Mouse (Mus musculus) hindlimb bud, embryonic 11.5 days (tissue): ENCODE results near the gene Hnrnpa3.
"Not testable (repeated sequence)": the region's sequence is repeated elsewhere in the genome, so short reads cannot be mapped to it uniquely, and the experiment has no call there.

Experiments
- DNase-seq: peaks from one replicate; pipeline ENCODE4 v3.0.0-alpha.2; 2012; ENCODE audit warnings: low read depth, low spot score; ENCODE audit errors: extremely low spot score

Gene Hnrnpa3

DNA sequence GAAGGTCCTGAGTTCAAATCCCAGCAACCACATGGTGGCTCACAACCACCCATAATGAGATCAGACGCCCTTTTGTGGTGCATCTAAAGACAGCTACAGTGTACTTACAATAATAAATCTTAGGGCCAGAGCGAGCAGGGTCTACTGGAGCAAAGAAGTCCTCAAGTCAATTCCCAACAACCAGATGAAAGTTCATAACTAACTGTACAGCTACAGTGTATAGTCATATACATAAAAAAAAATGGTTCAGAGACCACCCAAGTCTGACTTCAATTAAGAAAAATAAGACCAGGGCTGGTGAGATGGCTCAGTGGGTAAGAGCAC is 12.2 kb downstream of the Hnrnpa3 start:
- no peak for DNase-seq

DNA sequence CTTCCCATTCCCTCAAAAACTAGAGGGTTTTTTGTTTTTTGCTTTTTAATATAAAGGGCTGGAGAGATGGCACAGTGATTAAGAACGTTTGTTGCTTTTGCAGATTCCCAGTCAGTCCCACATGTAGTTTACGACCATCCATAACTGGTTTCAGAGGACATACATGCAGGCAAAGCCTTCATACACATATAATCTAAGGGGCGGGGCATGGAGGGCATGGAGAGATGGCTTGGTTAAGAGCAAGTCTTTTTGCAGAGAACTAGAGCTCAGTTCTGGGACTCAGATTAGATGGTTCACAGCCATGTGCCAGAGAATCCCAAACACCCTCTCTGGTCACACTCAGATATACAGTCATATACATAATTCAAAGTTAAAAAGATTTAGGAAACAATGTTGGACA is 13.5 kb downstream of the Hnrnpa3 start:
- no peak for DNase-seq

DNA sequence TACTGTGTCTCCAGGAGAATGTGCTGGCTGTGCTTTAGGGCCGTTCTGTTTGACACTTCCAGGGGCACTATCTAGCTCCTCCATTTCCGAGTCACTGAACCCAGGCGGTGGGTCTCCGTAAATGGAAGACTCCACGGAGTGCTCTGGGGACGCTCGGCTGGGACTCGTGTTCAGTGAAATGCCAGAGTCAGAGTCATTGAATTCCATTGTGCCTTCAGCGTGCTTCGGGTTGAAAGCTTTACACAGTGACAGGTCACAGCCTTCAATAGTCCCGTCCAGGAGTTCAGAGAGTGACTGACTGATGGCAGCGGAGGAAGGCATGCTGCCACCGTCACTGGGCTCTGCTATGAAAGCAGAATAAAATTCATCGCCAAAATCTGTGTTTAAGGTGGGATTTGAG is 17.5 kb downstream of the Hnrnpa3 start:
- DNase-seq: no peak

DNA sequence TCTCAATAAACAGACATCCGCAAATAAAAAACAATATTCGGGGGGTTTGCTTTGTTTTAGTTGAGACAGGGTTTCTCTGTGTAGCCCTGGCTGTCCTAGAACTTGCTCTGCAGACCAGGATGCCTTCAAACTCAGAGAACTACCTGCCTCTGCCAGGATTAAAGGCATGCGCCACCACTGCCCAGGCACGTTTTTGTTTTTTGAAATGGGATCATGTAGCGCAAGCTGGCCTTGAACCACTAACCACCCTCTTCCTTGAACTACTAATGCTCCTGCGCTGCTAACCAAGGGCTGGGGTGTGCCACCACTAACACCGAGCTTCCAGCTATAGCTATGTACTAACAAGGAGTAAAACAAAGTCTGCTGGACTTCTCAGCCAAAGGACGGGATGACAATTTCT is 20.9 kb downstream of the Hnrnpa3 start:
- DNase-seq: no peak

GRCm38 (mm10) chr2:75681439-75681838 is 22.4 kb downstream of the Hnrnpa3 start:
- no peak for DNase-seq

DNA sequence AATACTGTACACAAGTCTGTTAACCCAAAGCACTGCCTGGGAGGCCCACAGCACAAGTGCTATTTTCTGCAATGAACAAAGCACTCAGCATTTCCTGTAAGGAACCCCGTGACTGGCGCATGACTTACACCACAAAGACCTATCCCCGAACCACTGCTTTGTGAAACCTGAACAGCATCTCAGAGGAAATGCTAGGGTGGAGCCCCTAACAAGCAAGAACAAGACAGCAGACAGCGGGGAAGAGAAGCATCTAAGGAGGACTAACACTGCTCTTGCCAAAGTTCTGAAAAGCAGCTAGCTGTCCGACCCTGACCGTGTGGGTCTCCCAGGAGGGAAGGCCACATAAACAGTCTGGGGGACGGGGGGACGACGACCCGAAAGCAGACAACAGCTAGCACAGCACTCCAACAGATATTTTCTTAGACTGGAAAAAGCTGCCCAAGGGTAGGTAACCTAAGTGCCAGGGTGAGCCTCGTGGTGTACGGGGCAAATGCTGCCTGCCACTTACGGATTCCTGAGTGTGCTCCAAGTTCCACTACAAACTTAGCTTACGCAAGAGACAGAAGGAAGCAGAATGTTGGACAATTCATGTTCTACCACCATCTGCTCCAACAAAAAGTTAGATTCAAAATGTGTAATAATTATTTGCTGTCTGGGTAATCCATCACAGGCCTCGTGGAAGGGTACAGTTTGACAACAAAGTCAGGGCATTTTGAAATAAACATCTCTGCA is 24.1 kb downstream of the Hnrnpa3 start:
- DNase-seq: no peak

GRCm38 (mm10) chr2:75684526-75684925 is 25.5 kb downstream of the Hnrnpa3 start:
- no peak for DNase-seq

DNA sequence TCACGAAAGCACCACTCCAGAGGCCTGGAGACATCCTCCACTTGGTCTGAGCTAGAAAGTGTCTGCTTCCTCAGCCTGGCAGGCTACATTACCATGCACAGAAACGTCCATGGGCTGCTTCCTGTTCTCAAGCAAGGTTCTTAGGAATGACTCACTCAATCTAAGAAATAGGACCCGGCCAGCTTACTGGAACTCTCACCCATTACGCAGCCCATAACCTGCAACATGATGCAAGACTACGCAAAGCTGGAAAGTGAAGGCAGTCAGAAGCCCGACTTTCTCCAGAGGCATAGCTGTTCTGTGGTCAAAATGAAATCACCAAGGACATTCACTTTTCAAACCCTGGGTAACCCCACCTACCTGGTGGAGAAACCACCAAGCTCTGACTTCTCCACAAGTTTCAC is 26.4 kb downstream of the Hnrnpa3 start:
- no peak for DNase-seq

DNA sequence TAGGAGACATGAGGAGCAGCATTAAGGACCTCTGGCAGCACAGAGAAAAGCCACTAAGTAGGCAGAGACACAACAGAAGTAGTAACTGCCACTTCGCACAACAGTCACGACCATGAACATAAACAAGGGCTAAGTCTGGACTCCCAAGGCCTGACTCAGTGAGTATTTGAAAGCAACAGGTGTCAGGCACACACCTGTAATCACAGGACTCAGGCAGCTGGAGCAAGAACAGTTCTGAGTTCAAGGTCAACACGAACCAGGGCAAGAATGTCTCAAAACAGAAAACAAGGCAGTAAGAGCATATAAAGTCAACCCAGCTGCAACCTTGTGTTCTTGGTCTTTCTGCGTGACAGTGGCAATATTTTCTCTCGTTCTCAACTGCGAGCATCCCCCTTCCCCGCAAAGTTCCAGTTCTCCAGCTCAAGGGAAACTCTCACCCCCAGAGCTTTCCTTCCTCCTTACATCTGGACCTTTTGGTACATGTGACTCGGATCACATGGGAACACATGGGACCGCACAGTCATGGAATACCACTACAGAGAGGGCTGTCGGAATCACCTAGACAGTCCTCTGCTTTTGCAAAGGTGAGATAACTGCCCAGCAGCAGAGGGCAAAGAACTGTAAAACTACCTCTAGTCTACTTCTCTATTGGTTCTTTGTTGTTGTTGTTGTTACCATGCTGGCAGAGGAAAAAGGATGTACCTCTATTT is 28.1 kb downstream of the Hnrnpa3 start:
- no peak for DNase-seq

DNA sequence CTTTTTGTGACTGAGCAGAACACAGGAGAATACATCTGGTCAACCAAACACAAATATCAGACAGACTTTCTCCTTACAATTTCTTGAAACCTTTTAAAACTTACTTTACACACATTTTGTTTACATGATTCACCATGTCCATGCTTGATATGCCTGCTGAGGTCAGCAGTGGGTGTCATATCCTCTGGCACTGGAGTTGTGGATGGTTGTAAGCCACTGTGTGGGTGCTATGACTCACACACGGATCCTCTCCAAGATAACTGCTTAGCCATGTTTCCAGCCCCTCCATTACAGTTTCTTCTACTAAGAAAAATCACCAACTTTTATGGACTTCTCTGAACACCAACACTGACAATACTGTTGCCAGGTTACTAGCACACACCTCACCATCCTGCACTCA is 29.8 kb downstream of the Hnrnpa3 start:
- DNase-seq: no peak

DNA sequence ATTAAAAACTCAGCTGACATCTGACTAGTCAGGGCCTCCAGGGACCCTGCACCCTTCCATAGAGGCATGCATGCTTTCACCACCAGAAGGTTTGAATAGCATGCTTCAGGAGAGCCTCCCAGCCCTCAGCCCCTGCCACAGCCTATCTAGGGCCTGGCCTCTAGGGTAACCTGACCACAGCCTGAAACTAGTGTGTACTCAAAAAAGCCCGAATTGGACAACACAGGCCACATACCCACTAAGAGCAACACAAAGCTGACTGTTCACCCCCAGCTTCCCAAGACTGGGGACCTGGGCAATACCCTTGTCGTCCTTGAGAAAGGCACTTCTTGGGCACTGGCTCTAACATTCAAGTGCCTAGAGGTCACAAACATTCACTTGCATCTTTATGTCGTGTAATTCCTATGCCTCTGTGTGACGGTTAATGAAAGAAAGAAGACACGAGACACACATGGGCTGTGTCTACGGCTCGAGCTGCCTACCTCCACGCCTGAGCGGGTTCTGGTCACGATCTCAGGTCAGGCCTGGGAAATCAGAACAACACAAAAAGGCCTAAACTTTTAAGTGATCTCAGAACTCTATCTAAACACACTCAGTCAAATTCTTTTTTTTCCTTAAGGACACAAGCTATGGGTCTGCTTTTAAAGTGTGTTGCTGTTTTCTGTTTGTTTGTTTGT is 30.6 kb downstream of the Hnrnpa3 start:
- DNase-seq: no peak

- DNase-seq: no peak
These were observed 31.6 kb downstream of the Hnrnpa3 start for GRCm38 (mm10) chr2:75690656-75691055.

DNA sequence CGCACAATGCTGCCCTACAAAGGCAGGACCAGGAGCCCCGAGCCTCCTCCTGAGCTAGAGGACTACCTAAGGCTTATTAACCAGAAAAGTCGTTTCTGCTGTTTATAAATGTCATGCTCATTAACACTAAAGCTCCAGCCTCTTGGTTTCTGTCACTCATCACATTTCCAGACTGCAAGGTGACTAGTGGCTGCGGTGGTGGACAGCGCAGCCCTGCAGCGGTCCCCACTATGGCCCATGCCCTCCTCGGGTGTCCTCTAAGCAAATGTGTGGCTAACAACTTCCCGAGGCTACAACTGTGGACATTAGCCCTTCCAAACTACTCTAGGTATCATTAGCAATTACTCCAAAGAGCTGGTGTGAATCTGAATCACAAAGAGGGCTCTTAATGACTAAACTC is 32.3 kb downstream of the Hnrnpa3 start:
- DNase-seq: no peak

DNA sequence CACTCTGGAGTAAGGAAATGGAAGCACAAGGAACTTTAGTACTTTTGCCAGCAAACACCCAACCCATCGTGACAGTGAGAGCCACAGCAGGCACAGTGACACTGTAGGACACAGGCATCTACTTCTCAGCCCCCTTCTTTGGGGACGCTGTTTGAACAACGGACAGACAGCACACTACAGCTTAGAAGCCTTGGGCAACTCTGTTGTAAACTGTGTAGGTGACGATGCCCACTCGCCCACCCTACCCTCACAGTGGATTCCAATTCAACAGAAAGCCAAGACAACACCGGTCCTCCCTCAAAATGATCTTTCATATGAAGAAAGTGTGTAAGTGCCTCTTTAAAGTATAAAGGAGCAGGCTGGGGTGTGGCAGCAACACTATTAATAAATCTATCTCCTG is 33.3 kb downstream of the Hnrnpa3 start:
- DNase-seq: no peak

DNA sequence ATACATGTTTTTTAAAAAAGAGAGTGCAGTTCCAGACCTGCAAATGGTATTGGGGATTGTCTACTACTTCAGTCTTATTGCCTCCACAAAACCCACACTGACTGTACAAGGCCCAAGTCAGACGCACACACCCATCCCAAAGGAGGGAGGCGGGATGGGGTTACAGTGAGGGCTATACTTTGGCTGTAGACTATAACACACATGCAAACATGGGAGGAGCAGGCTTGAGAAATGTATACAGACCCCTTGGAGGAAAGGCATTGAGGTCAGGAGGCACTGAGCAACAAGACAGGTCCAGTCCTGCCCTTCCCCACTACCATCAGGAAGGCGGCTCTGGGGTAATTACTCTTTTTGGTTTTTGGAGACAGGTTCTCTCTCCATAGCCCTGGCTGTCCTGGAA is 35.9 kb downstream of the Hnrnpa3 start:
- not testable (repeated sequence) for DNase-seq

- DNase-seq: no peak
These were observed 36.8 kb downstream of the Hnrnpa3 start for GRCm38 (mm10) chr2:75695676-75696350.

- DNase-seq: no peak
These were observed 37.3 kb downstream of the Hnrnpa3 start for GRCm38 (mm10) chr2:75696371-75696770.

DNA sequence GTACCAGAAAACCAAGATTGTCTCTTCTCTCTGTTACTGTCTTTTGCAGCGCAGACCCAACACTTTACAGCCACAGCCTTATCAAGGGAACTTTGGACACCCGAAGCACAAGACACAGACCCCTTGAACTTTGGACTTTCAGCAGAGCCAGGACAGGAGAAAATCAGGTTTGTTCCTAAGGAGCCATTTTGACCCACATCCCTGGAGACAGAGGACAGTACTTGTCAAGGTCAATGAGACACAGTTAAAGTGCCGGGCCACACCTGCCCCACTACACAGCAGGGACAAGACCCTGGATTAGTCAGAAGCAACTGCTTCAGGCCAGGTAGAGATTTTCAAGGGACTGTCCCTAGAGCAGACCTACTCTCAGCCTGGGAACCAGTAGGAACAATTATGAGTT is 38.2 kb downstream of the Hnrnpa3 start:
- DNase-seq: no peak

- DNase-seq: no peak
These were observed 38.9 kb downstream of the Hnrnpa3 start for GRCm38 (mm10) chr2:75698007-75698406.

DNA sequence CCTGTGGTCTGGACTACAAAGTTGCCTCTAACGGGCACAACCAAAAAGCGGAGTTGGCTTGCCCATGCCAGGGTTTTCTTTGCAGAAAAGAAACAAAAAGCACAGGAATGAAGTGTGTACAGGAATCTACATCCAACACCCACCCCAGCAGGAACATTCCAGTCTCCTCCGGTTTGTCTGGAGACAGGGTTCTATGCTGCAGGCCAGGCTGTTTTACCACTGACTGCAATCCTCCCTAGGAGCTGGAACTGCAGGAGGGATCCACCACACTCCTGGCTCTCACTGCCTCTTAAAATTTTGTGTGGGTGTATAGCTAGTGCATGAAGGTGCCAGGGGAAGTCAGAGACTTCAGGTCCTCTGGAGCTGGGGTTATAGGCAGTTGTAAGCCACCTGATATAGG is 39.8 kb downstream of the Hnrnpa3 start:
- DNase-seq: no peak

DNA sequence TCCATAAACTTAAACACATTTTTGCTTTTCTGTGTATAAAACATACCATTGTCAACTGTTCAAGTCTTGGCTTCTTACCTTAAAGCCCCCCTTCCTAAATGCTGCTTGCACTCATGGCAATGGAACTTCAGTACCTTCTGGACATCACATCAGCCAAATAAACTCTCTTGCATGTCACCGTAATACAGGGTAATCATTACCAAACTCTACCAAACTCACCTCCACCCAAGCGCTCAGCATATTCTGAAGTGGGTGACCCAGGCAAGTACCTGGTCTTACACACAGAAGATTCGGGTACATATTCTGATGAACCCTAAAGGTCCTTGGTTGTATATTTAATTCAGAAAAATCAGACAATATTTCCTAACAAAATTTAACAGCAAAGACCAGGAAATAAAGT is 41.5 kb downstream of the Hnrnpa3 start:
- DNase-seq: no peak

DNA sequence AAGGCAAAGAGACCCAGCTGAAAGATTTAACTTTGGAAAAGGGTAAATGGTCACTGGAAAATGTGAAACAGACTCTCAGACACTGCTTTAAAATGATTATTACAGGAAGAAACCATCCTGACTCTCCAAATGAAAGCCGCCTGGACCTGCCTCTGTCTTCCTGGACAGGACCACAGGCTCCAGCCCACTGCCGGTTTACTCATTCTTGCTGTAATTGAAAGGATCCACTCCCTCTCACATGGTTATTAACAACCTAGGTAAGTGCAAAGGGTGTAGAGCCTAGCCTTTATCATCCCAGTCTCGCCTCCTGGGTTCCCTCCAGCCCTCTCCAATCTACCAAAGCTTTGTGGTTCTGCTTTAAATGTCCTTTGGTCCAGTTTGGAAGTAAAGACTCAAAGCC is 42.1 kb downstream of the Hnrnpa3 start:
- DNase-seq: no peak
